Mouse (Mus musculus): ENCODE data around the gene Tjp2.

DNA sequence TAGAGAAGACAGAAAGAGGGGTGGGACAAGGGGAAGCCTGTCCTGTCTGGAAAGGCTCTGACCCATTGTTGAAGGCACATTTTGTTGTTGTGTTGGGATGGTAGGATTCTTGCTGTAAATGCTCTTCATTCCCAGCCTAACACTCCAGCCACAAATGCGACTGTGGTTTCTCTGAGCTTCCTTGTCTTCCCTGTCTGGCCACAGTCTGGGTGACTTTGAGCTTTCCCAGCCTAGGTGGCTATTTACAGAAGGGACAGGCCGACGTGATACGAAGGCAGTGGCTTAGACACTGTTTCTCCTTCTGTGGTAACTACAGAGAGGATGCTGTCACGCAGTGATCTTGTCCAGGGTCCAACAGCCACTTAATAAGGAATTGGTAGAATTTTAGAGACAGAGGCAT is 166.8 kb downstream of the Tjp2 start:
- TF ChIP-seq EP300 (optimal IDR thresholded peaks at IDR 0.05): no peak
- no peak for TF ChIP-seq CTCF (IDR thresholded peaks at IDR 0.05; ENCODE audit: low read depth)

All from stomach, postnatal 0 days (tissue).